Mouse (Mus musculus): Measurements from ENCODE around the gene Nucb1.
"Not testable (repeated sequence)": the region's sequence is repeated elsewhere in the genome, so short reads cannot be mapped to it uniquely, and the experiment has no call there.

Gene Nucb1

GRCm38 (mm10) chr7:45489578-45489977 is 20.6 kb downstream of the Nucb1 start:
- in situ Hi-C loops (cut with MboI, MseI) = no loop called here

DNA sequence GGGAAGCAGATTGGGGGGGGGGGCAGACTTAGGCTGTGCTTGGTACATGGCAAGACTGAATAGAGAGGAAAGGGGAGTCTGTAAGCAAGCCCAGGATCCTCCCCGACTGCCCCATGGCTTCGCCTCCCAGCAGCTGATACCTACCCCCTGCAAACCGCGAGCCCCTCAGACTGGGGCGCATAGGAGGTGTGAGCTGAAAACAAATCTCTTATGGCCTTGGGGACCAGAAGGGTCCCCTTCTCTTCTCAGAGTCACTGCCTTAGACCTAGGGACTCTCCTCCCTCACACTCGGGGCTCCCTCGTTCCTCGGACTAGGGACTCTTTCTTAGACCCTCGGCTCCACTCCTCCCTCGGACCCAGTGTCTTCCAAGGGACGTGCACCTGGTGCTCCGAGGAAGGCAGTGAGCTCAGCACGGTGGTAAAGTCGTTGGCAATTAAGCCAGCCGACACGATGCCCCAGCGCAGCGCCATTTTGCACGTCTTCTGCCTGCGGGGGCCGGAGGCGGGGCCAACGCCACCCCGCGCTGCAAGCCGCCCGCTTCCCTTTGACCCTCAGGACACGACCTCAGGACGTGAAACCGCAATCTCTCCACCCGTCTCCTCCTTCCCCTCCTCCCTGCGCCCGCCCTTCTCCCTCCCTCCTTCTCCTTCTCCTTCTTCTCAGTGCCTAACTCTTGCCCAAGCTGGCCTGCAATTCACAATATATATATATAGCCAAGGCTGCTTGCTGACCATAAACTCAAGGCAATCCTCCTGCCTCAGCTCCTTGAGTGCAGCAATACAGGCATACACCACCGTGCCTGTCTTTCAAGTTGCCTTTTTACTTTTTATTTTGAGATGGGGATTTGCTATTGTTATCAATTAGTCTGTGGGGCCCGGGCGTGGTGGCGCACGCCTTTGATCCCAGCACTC is 21.7 kb downstream of the Nucb1 start, which contains the start of gene Dhdh:
Gene Dhdh (minus strand): TSS at position 513 of the 912 bp plus-strand sequence.
- in situ Hi-C loops (cut with MboI, MseI) = no loop called here

DNA sequence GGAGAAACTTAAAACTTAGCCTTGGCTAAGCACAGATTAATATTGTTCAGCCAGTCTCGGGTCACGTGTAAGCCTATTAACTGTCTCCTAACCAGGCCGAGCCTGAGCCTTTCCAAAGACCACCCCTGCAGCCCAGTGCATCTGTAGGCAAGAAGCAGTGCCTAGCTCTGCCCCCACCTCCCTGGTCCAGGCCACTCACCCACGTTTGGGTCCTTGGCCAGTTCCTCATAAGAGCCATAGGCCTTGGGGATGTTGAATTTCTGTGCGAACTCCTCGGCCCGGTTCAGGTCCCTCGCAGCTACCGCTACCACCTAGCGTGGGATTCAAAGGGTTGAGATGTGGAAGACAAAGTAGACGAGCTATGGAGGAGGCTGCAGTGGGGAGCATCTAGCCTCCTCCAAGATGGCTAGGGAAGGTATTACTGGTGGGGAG is 22.3 kb downstream of the Nucb1 start:
- in situ Hi-C loops (cut with MboI, MseI) = no loop called here

DNA sequence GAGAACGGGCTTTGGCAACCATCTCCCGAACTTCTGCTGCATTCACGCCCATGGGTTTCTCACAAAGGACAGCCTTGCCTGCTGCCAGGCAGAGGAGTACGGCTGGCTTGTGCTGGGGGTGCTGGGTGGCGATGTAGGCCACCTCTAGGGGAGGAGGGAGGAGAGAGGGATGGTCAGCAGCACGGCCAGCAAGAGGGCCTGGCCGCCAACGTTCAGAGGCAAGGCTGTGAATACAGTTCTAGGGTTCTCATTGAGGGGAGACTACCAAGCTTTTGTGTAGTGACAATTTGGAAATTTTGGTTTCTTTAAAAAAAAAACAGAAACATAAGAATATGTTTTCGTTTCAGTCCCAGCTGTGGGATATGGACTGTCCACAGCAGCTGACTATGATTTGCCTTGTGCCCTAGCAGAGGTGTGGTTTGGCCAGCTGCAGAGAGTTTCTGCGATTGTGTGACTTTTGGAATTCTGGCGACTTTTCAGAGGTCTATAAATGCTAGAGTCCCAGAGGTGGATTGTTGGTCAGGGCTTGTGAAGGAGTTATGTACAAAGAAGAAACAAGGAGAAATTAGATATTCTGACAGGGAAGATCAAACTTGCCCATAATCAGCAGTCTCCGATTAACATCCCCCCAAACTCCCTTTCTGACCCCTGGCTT is 23.3 kb downstream of the Nucb1 start, which contains the start of gene Gm45808:
Gene Gm45808 (minus strand): TSS at position 51 of the 655 bp plus-strand sequence.
- in situ Hi-C loops (cut with MboI, MseI) = no loop called here

GRCm38 (mm10) chr7:45486158-45486557 is 24.0 kb downstream of the Nucb1 start:
- in situ Hi-C loops (cut with MboI, MseI) = no loop called here

GRCm38 (mm10) chr7:45484985-45485384 is 25.2 kb downstream of the Nucb1 start:
- in situ Hi-C loops (cut with MboI, MseI) = not testable (repeated sequence)

- in situ Hi-C loops (cut with MboI, MseI) = no loop called here
Observed at GRCm38 (mm10) chr7:45482166-45482565, 28.0 kb downstream of the Nucb1 start.

DNA sequence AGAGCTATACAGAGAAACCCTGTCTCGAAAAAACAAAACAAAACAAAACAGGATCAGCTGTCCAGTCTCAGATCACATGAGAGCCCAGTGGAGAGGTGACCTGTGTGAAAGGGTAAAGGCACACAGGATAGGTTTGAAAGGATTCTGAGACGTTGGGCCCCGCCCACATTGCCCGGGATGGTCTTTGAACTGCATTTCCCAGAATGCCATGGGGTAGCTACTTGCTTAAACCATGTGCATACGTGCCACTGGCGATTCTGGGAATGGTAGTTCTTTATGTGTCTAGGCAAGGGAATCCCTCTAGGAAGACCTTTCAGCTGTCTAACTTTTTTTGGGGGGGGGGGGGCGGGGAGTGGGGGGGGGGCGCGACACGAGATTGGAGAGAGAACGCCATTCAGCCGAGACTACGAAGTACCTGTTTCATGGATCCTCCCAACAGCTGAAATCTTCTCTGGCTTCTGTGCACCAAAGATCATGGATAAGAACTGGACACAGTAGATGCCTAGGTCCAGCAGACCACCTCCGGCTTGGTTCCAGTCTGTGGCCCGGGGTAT is 28.8 kb downstream of the Nucb1 start, which contains the start of gene Tulp2:
Gene Tulp2 (plus strand): TSS at position 504 of the 554 bp plus-strand sequence.
- in situ Hi-C loops (cut with MboI, MseI) = no loop called here

- in situ Hi-C loops (cut with MboI, MseI) = not testable (repeated sequence)
Observed at GRCm38 (mm10) chr7:45480310-45480709, 29.9 kb downstream of the Nucb1 start.

- in situ Hi-C loops (cut with MboI, MseI) = loop anchor here (5.0 to 10.0 kb wide), 2 partner anchors 39 to 86 kb away; no protein-coding TSS in a partner anchor
Observed at GRCm38 (mm10) chr7:45478774-45479173, 31.4 kb downstream of the Nucb1 start.

GRCm38 (mm10) chr7:45477003-45477402 is 33.2 kb downstream of the Nucb1 start:
- in situ Hi-C loops (cut with MboI, MseI) = loop anchor here (5.0 to 10.0 kb wide), 2 partner anchors 40 to 88 kb away; no protein-coding TSS in a partner anchor

- in situ Hi-C loops (cut with MboI, MseI) = loop anchor here (5.0 to 10.0 kb wide), 2 partner anchors 41 to 88 kb away; no protein-coding TSS in a partner anchor
Observed at GRCm38 (mm10) chr7:45476453-45476852, 33.8 kb downstream of the Nucb1 start.

GRCm38 (mm10) chr7:45475291-45475969 is 34.8 kb downstream of the Nucb1 start:
- in situ Hi-C loops (cut with MboI, MseI) = loop anchor here (5.0 to 10.0 kb wide), 2 partner anchors 42 to 89 kb away; no protein-coding TSS in a partner anchor

GRCm38 (mm10) chr7:45470869-45471268 is 39.3 kb downstream of the Nucb1 start:
- in situ Hi-C loops (cut with MboI, MseI) = loop anchor here (10.0 kb wide), 1 partner anchor 94 kb away; no protein-coding TSS in a partner anchor

- in situ Hi-C loops (cut with MboI, MseI) = no loop called here
Observed at GRCm38 (mm10) chr7:45467090-45467670, 43.0 kb downstream of the Nucb1 start.

DNA sequence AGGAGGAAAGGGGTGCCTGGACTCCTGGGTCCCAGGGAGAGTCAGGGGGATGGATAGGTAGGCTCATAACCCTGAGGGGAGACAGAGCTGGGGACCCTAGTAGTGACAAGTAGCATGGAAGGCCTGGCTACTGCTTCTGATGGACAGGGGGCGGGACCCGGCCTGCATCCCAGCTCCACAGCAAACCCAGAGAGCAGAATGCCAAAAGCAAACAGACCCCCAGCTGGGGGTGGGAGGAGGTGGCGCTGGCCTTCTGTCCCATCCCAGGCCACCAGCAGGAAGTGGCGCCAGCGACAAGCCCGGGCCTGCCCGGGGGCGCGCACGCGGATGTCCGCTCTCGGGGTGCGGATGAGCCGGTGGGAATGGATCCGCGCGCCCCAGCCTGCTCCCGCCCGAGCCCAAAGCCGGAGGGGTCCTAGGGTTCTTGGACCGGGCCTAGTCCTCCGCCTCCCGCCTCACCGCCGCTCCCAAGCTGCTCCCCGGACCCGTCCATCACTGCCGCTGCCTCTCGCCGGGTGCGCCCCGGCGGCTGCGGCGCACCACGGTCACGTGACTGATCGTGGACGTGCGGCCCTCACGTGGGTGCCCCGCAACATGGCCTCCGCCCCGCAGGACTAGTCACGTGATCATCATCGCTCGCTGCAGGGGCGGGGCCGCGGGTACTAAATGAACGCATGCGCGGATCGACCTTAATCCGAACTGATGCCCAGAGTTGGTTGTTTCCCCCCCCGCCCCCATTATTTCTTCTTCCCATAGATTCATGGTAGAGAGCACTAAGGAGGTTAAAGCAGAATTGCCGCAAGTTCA is 43.7 kb downstream of the Nucb1 start, which contains the start of gene Bax:
Gene Bax (minus strand): TSS at position 616 of the 807 bp plus-strand sequence.
- in situ Hi-C loops (cut with MboI, MseI) = no loop called here

GRCm38 (mm10) chr7:45465549-45465948 is 44.7 kb downstream of the Nucb1 start:
- in situ Hi-C loops (cut with MboI, MseI) = no loop called here

GRCm38 (mm10) chr7:45465112-45465511 is 45.1 kb downstream of the Nucb1 start:
- in situ Hi-C loops (cut with MboI, MseI) = no loop called here

- in situ Hi-C loops (cut with MboI, MseI) = no loop called here
Observed at GRCm38 (mm10) chr7:45463987-45464778, 46.0 kb downstream of the Nucb1 start.

Measured in regulatory T cell (primary cell).